Mouse (Mus musculus): ENCODE data around the gene Alyref. TPM values are rescaled to one million over a fixed set of nuclear protein-coding genes. Genes with fewer than 3 reads are reported as not detected.

Alyref gene
- total RNA-seq, 2 experiments from 2014 or later = 61.7 to 67.4 TPM

GRCm38 (mm10) chr11:120549168-120549945 lies 48.8 kb downstream of the Alyref start, which contains the start of gene Mcrip1:
Gene Mcrip1, minus strand, starts transcription at chr11:120549727.
- DNase-seq (ENCODE audit: extremely low spot score in 1 of 2, low spot score in 1 of 2) = peak; percentile 89 to 92

- DNase-seq (ENCODE audit: extremely low spot score in 1 of 2, low spot score in 1 of 2) = no peak
Observed at GRCm38 (mm10) chr11:120548786-120549167, 49.4 kb downstream of the Alyref start.

GRCm38 (mm10) chr11:120548214-120548613 lies 50.0 kb downstream of the Alyref start:
- DNase-seq (ENCODE audit: extremely low spot score in 1 of 2, low spot score in 1 of 2) = no peak

GRCm38 (mm10) chr11:120547469-120547868 lies 50.7 kb downstream of the Alyref start:
- no peak for DNase-seq (ENCODE audit: extremely low spot score in 1 of 2, low spot score in 1 of 2)

- DNase-seq (ENCODE audit: extremely low spot score in 1 of 2, low spot score in 1 of 2) = no peak
Observed at GRCm38 (mm10) chr11:120545964-120546363, 52.2 kb downstream of the Alyref start.

DNA sequence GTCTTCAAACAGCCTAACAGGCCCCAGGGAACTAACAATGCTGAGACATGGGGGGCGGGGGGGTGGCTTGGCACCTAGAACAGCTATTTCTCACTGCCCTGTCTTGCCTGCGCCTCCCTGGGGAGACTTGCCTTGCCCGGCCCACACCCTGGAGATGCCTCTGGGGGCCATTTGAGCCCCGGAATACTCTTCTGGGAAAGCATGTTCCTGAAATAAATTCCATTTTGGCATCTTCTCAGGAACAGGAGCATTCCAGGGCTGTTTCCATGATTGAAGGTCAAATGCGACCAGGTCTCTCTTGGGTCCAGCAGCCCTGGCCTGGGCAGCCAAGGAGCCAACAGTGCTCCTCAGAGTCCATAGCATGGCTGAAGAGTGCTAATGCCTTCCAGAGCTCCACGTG lies 55.8 kb downstream of the Alyref start:
- no peak for DNase-seq (ENCODE audit: extremely low spot score in 1 of 2, low spot score in 1 of 2)

Small RNA genes lying within 50 kb of the gene (microRNA-seq; reads per million reads assigned to microRNA genes)
- 0.37 to 3.2 reads per million in 2 experiments for gene Mir6936

Other genes with a start within 250 kb of the Alyref start
- 1,000 to 10,000 TPM; 1,451 to 1,562 TPM for gene Actg1, start 249.8 kb downstream of the Alyref start, total RNA-seq (2021)
- under 1 TPM in 1 of 2 experiments, not detected in 1; 0.89 TPM for gene Fscn2, start 236.8 kb downstream of the Alyref start, total RNA-seq (2021)
- gene Faap100, start 219.6 kb downstream of the Alyref start, total RNA-seq (2021) = 10 to 100 TPM; 16.2 to 17.1 TPM
- 10 to 100 TPM; 62.4 to 63.0 TPM for gene Nploc4, start 160.7 kb downstream of the Alyref start, total RNA-seq (2021)
- 1 to 10 TPM in 1 of 2 experiments, under 1 TPM in 1; 0.32 to 6.8 TPM for gene Tspan10, start 155.7 kb downstream of the Alyref start, total RNA-seq (2021)
- under 1 TPM; 0.56 to 0.59 TPM for gene Pde6g, start 144.9 kb downstream of the Alyref start, total RNA-seq (2021)
- gene Oxld1, start 140.3 kb downstream of the Alyref start, total RNA-seq (2021) = 10 to 100 TPM; 15.5 to 16.2 TPM
- gene Ccdc137, start 140.2 kb downstream of the Alyref start, total RNA-seq (2021) = 10 to 100 TPM; 23.6 to 26.8 TPM
- gene Arl16, start 130.8 kb downstream of the Alyref start, total RNA-seq (2021) = 10 to 100 TPM; 50.8 to 53.8 TPM
- 10 to 100 TPM; 60.9 to 72.0 TPM for gene Mrpl12, start 113.8 kb downstream of the Alyref start, total RNA-seq (2021)
- 10 to 100 TPM; 18.1 to 22.4 TPM for gene Slc25a10, start 106.5 kb downstream of the Alyref start, total RNA-seq (2021)
- under 1 TPM; 0.15 to 0.19 TPM for gene Gcgr, start 67.7 kb downstream of the Alyref start, total RNA-seq (2021)
- 10 to 100 TPM; 86.1 to 86.5 TPM for gene Mcrip1, start 48.6 kb downstream of the Alyref start, total RNA-seq (2021)
- gene Ppp1r27, start 47.2 kb downstream of the Alyref start, total RNA-seq (2021) = not detected
- gene P4hb, start 25.1 kb downstream of the Alyref start, total RNA-seq (2021) = 100 to 1,000 TPM; 127 to 136 TPM
- 100 to 1,000 TPM; 306 to 324 TPM for gene Arhgdia, start 16.7 kb downstream of the Alyref start, total RNA-seq (2021)
- 100 to 1,000 TPM in 1 of 2 experiments, 10 to 100 TPM in 1; 87.2 to 109 TPM for gene Anapc11, start 56 bp upstream of the Alyref start, total RNA-seq (2021)
- gene Npb, start 10.1 kb upstream of the Alyref start, total RNA-seq (2021) = 1 to 10 TPM; 2.1 to 2.9 TPM
- 100 to 1,000 TPM; 133 to 162 TPM for gene Pcyt2, start 19.6 kb upstream of the Alyref start, total RNA-seq (2021)
- gene Sirt7, start 26.9 kb upstream of the Alyref start, total RNA-seq (2021) = 10 to 100 TPM; 36.1 to 42.4 TPM
- 10 to 100 TPM; 68.9 to 83.2 TPM for gene Mafg, start 35.2 kb upstream of the Alyref start, total RNA-seq (2021)
- gene Pycr1, start 45.4 kb upstream of the Alyref start, total RNA-seq (2021) = 1 to 10 TPM; 4.3 to 4.9 TPM
- gene Myadml2, start 49.8 kb upstream of the Alyref start, total RNA-seq (2021) = 1 to 10 TPM; 2.5 to 3.5 TPM
- 1 to 10 TPM; 4.5 to 8.2 TPM for gene Notum, start 62.8 kb upstream of the Alyref start, total RNA-seq (2021)
- 10 to 100 TPM; 50.0 to 55.7 TPM for gene Aspscr1, start 74.6 kb upstream of the Alyref start, total RNA-seq (2021)
- gene Cenpx, start 115.4 kb upstream of the Alyref start, total RNA-seq (2021) = 10 to 100 TPM; 20.1 to 21.9 TPM
- 10 to 100 TPM; 47.0 to 65.2 TPM for gene Lrrc45, start 115.6 kb upstream of the Alyref start, total RNA-seq (2021)
- 10 to 100 TPM; 33.7 to 46.8 TPM for gene Rac3, start 123.1 kb upstream of the Alyref start, total RNA-seq (2021)
- gene Dcxr, start 128.9 kb upstream of the Alyref start, total RNA-seq (2021) = 10 to 100 TPM; 12.4 to 12.9 TPM
- 1 to 10 TPM; 1.5 to 1.6 TPM for gene Cbr2, start 133.7 kb upstream of the Alyref start, total RNA-seq (2021)
- 10 to 100 TPM; 19.9 to 22.8 TPM for gene Hmga1b, start 164.4 kb upstream of the Alyref start, total RNA-seq (2021)
- 10 to 100 TPM; 68.8 to 74.1 TPM for gene Rfng, start 185.8 kb upstream of the Alyref start, total RNA-seq (2021)
- 100 to 1,000 TPM; 147 to 153 TPM for gene Gps1, start 185.9 kb upstream of the Alyref start, total RNA-seq (2021)
- gene Dus1l, start 198.0 kb upstream of the Alyref start, total RNA-seq (2021) = 10 to 100 TPM; 45.7 to 50.0 TPM
- gene Fasn, start 226.2 kb upstream of the Alyref start, total RNA-seq (2021) = 100 to 1,000 TPM; 191 to 198 TPM

All from layer of hippocampus, postnatal 25 days (tissue).